Mouse (Mus musculus) spleen, adult 2 months (tissue): ENCODE measurements around the gene Zfp148. TPM values are rescaled to one million over a fixed set of nuclear protein-coding genes. Genes with fewer than 3 reads are reported as not detected.

Experiments
- DNase-seq, 2 experiments: peaks; one replicate each; pipeline versions ENCODE4 v3.0.0 to v3.0.0-alpha.2; 2012 to 2021; ENCODE audit warnings: low spot score in 2 of 2, low read depth in 1 of 2
- H3K27ac ChIP-seq: fragments of 200-500 bp; 2 replicates; pipeline ENCODE4 v1.5.1; 2012; ENCODE audit warnings: low read length, inconsistent platforms; ENCODE audit not compliant: insufficient read depth
- H3K27me3 ChIP-seq: fragments of 200-500 bp; 2 replicates; pipeline ENCODE4 v1.6.1; 2012; ENCODE audit warnings: mild to moderate bottlenecking, moderate library complexity, low read length, inconsistent platforms; ENCODE audit not compliant: control insufficient read depth, insufficient read depth
- H3K36me3 ChIP-seq: fragments of 200-500 bp; 2 replicates; pipeline ENCODE4 v1.6.1; 2012; ENCODE audit warnings: mild to moderate bottlenecking, low read length, inconsistent platforms; ENCODE audit not compliant: control insufficient read depth, insufficient read depth
- H3K4me1 ChIP-seq: fragments of 200-500 bp; 2 replicates; pipeline ENCODE4 v1.6.1; 2011; ENCODE audit warnings: inconsistent platforms; ENCODE audit not compliant: control insufficient read depth, insufficient read depth, insufficient read length
- H3K4me3 ChIP-seq: fragments of 200-500 bp; 2 replicates; pipeline ENCODE4 v1.5.1; 2011; ENCODE audit warnings: mild to moderate bottlenecking, inconsistent platforms; ENCODE audit not compliant: insufficient read depth, insufficient read length; ENCODE audit errors: extremely low read depth
- CTCF ChIP-seq: fragments of 200-500 bp; IDR thresholded peaks from 2 replicates; pipeline ENCODE4 v1.5.1; 2011; ENCODE audit warnings: mild to moderate bottlenecking, inconsistent platforms; ENCODE audit not compliant: insufficient read depth, insufficient read length, insufficient replicate concordance; ENCODE audit errors: extremely low read depth
- POLR2A ChIP-seq: fragments of 200-500 bp; IDR thresholded peaks from 2 replicates; pipeline ENCODE4 v1.6.1; 2011; ENCODE audit warnings: low read depth, low read length, inconsistent platforms
- WGBS: fragments of 180-500 bp; shearing (Covaris S2); methylation state at CpG from one replicate; pipeline ENCODE4 v1.1.7; 2018; 5-methylcytosine and 5-hydroxymethylcytosine counted together
- polyA plus RNA-seq: library from polyadenylated mRNA; depleted of rRNA; stranded (reverse); fragments of >200 nt; gene quantifications from 2 replicates; pipeline ENCODE4 v1.2.3, GENCODE M21; 2012

Gene Zfp148
- polyA plus RNA-seq, 1 experiment, result 5.0 TPM

- Histone ChIP-seq H3K27ac (no peak overlapping the region), H3K36me3 (no peaks in the 10 kb centered on the region), H3K4me1 (peaks cover 2% of the 10 kb centered on the region; the same call in 1 of the 2 replicates), H3K27me3 (no peaks in the 10 kb centered on the region), H3K4me3 (no peak overlapping the region)
- TF ChIP-seq CTCF (no peak), POLR2A (no peak)
- no peak for DNase-seq
- WGBS, result 88% methylated on average over 5 of the region's 5 CpGs
These were observed 37.5 kb upstream of the Zfp148 start for GRCm38 (mm10) chr16:33343106-33343505.

DNA sequence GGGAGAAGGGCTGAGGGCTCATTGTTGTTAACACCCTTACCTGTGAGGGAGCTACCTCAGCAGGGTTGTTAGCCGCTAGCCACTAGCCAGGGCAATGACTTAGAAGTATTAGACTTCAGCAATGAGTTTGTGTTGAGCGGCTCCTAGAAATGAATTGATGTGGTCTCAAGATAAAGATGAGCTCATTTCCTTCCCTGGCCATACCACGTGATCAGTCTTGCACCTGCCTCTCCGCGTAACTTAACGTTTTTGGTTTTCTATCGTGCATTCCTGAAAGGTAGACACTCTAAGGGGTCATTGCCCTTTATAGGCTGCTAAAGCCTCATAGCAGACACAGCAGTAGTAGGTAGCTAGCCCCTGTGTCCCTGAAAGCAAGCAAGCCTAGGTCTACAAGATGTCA is 37.0 kb upstream of the Zfp148 start:
- 14% methylated on average over 7 of the region's 7 CpGs for WGBS
- Histone ChIP-seq H3K4me1 (peaks cover 2% of the 10 kb centered on the region; the same call in 1 of the 2 replicates), H3K27ac (no peak overlapping the region), H3K4me3 (no peak overlapping the region), H3K36me3 (no peaks in the 10 kb centered on the region), H3K27me3 (no peaks in the 10 kb centered on the region)
- peak; percentile 7 to 42 for DNase-seq
- TF ChIP-seq POLR2A, result no peak
- TF ChIP-seq CTCF, result no peak

- 80% methylated on average over 9 of the region's 9 CpGs for WGBS
- no peak for DNase-seq
- no peaks in the 10 kb centered on the region for H3K27me3 ChIP-seq
- no peaks in the 10 kb centered on the region for H3K36me3 ChIP-seq
- H3K4me1 ChIP-seq, result peaks cover 2% of the 10 kb centered on the region; the same call in 1 of the 2 replicates
- TF ChIP-seq POLR2A (no peak), CTCF (no peak)
- no peak overlapping the region for H3K27ac ChIP-seq
- H3K4me3 ChIP-seq, result no peak overlapping the region
These were observed 36.3 kb upstream of the Zfp148 start for GRCm38 (mm10) chr16:33344379-33344778.

- DNase-seq, result no peak
- 72% methylated on average over 4 of the region's 4 CpGs for WGBS
These were observed 35.8 kb upstream of the Zfp148 start for GRCm38 (mm10) chr16:33344875-33345274.

GRCm38 (mm10) chr16:33346376-33346775 is 34.3 kb upstream of the Zfp148 start:
- no peaks in the 10 kb centered on the region for H3K36me3 ChIP-seq
- no peak for TF ChIP-seq POLR2A
- TF ChIP-seq CTCF, result no peak
- no peak for DNase-seq
- 79% methylated on average over 3 of the region's 3 CpGs for WGBS
- H3K27me3 ChIP-seq, result no peaks in the 10 kb centered on the region
- no peak overlapping the region for H3K4me3 ChIP-seq
- H3K27ac ChIP-seq, result no peak overlapping the region
- peaks cover 2% of the 10 kb centered on the region; the same call in 1 of the 2 replicates for H3K4me1 ChIP-seq

More at GRCm38 (mm10) chr16:33344875-33345274, 35.8 kb upstream of the Zfp148 start:
- H3K27ac ChIP-seq, result no peak overlapping the region
- no peaks in the 10 kb centered on the region for H3K36me3 ChIP-seq
- H3K4me3 ChIP-seq, result no peak overlapping the region
- H3K27me3 ChIP-seq, result no peaks in the 10 kb centered on the region
- TF ChIP-seq CTCF (no peak), POLR2A (no peak)
- H3K4me1 ChIP-seq, result peaks cover 2% of the 10 kb centered on the region; the same call in 1 of the 2 replicates

GRCm38 (mm10) chr16:33347134-33347533 is 33.5 kb upstream of the Zfp148 start:
- TF ChIP-seq CTCF (no peak), POLR2A (no peak)
- Histone ChIP-seq H3K4me3 (no peak overlapping the region), H3K27me3 (no peaks in the 10 kb centered on the region), H3K4me1 (peaks cover 2% of the 10 kb centered on the region; the same call in 1 of the 2 replicates), H3K36me3 (no peaks in the 10 kb centered on the region), H3K27ac (no peak overlapping the region)
- 81% methylated on average over 5 of the region's 5 CpGs for WGBS
- DNase-seq, result no peak

GRCm38 (mm10) chr16:33357805-33358204 is 22.8 kb upstream of the Zfp148 start:
- no peaks in the 10 kb centered on the region for H3K4me1 ChIP-seq
- H3K27me3 ChIP-seq, result no peaks in the 10 kb centered on the region
- 62% methylated on average over 6 of the region's 6 CpGs for WGBS
- no peaks in the 10 kb centered on the region for H3K36me3 ChIP-seq
- no peak overlapping the region for H3K4me3 ChIP-seq
- DNase-seq, result no peak
- H3K27ac ChIP-seq, result no peak overlapping the region
- TF ChIP-seq POLR2A (no peak), CTCF (no peak)
